Mouse (Mus musculus) lung, postnatal 25 days (tissue): ENCODE data around the gene Exoc5.
A peak's percentile ranks its signal among the peaks of the same experiment; 100 is the strongest.

Source experiments
- DNase-seq: peaks from one replicate; pipeline ENCODE4 v3.0.0; 2022; ENCODE audit warnings: low spot score

The Exoc5 gene

GRCm38 (mm10) chr14:49001655-49002054 lies 64.8 kb downstream of the Exoc5 start:
- DNase-seq, result no peak

GRCm38 (mm10) chr14:48998795-48999194 lies 67.7 kb downstream of the Exoc5 start:
- no peak for DNase-seq

- no peak for DNase-seq
Observed at GRCm38 (mm10) chr14:48993861-48994260, 72.6 kb downstream of the Exoc5 start.

GRCm38 (mm10) chr14:48992070-48992580 lies 74.3 kb downstream of the Exoc5 start:
- DNase-seq, result no peak

- DNase-seq, result no peak
Observed at GRCm38 (mm10) chr14:48991144-48991522, 75.3 kb downstream of the Exoc5 start.

GRCm38 (mm10) chr14:48990471-48991143 lies 75.8 kb downstream of the Exoc5 start:
- DNase-seq, result peak; percentile 32

GRCm38 (mm10) chr14:48989831-48990230 lies 76.6 kb downstream of the Exoc5 start:
- no peak for DNase-seq

- no peak for DNase-seq
Observed at GRCm38 (mm10) chr14:48986231-48986630, 80.2 kb downstream of the Exoc5 start.

GRCm38 (mm10) chr14:48985673-48986072 lies 80.8 kb downstream of the Exoc5 start:
- DNase-seq, result no peak

- no peak for DNase-seq
Observed at GRCm38 (mm10) chr14:48978971-48979388, 87.5 kb downstream of the Exoc5 start.

- no peak for DNase-seq
Observed at GRCm38 (mm10) chr14:48971546-48971945, 94.9 kb downstream of the Exoc5 start.

GRCm38 (mm10) chr14:48968670-48969069 lies 97.8 kb downstream of the Exoc5 start:
- DNase-seq, result no peak
